Mouse (Mus musculus) intestine, embryonic 16.5 days (tissue): ENCODE measurements around the gene Lrrc8b. TPM values are rescaled to one million over a fixed set of nuclear protein-coding genes. Genes with fewer than 3 reads are reported as not detected.

Source experiments
- ATAC-seq: fragments of 200-750 bp; cut with Nextera tagmentation; 2 replicates; pipeline ENCODE4 v1.8.0; 2017; ENCODE audit warnings: moderate TSS enrichment, moderate library complexity
- H3K27ac ChIP-seq: fragments of 300-500 bp; sonication (generic); 2 replicates; pipeline ENCODE4 v1.5.1; 2014; ENCODE audit warnings: mild to moderate bottlenecking, low read length
- H3K27me3 ChIP-seq: fragments of 300-500 bp; sonication (generic); replicated peaks from 2 replicates; pipeline ENCODE4 v1.6.1; 2014; ENCODE audit warnings: low read length, control low read depth, mixed read lengths; ENCODE audit not compliant: control insufficient read depth, insufficient read depth
- H3K36me3 ChIP-seq: fragments of 300-500 bp; sonication (generic); 2 replicates; pipeline ENCODE4 v1.6.1; 2014; ENCODE audit warnings: low read length, control low read depth; ENCODE audit not compliant: control insufficient read depth, insufficient read depth
- H3K4me1 ChIP-seq: fragments of 300-500 bp; sonication (generic); 2 replicates; pipeline ENCODE4 v1.6.1; 2014; ENCODE audit warnings: low read length, control low read depth, mixed read lengths; ENCODE audit not compliant: control insufficient read depth, insufficient read depth
- H3K4me2 ChIP-seq: fragments of 300-500 bp; sonication (generic); 2 replicates; pipeline ENCODE4 v1.6.1; 2014; ENCODE audit warnings: low read depth, low read length, control low read depth
- H3K4me3 ChIP-seq: fragments of 300-500 bp; sonication (generic); 2 replicates; pipeline ENCODE4 v1.5.1; 2014; ENCODE audit warnings: mild to moderate bottlenecking, low read length
- H3K9ac ChIP-seq: fragments of 300-500 bp; sonication (generic); 2 replicates; pipeline ENCODE4 v1.6.1; 2014; ENCODE audit warnings: low read depth, low read length
- H3K9me3 ChIP-seq: fragments of 300-500 bp; sonication (generic); 2 replicates; pipeline ENCODE4 v1.6.1; 2016; ENCODE audit warnings: low read length, control low read depth; ENCODE audit not compliant: control insufficient read depth
- WGBS: fragments of 180-500 bp; shearing (Covaris S2); extraction: QIAGEN DNeasy Blood & Tissue Kit; methylation state at CpG from one replicate; pipeline ENCODE4 v1.1.7; 2014; 5-methylcytosine and 5-hydroxymethylcytosine counted together
- polyA plus RNA-seq: library from polyadenylated mRNA; unstranded; fragments of >200 nt; fragmentation: Nextera tagmentation; extraction: Ambion mirVana; gene quantifications from 2 replicates; pipeline ENCODE4 v1.2.1, GENCODE M21; 2015

The Lrrc8b gene
- polyA plus RNA-seq, 1 experiment from 2014 or later = 3.1 TPM

DNA sequence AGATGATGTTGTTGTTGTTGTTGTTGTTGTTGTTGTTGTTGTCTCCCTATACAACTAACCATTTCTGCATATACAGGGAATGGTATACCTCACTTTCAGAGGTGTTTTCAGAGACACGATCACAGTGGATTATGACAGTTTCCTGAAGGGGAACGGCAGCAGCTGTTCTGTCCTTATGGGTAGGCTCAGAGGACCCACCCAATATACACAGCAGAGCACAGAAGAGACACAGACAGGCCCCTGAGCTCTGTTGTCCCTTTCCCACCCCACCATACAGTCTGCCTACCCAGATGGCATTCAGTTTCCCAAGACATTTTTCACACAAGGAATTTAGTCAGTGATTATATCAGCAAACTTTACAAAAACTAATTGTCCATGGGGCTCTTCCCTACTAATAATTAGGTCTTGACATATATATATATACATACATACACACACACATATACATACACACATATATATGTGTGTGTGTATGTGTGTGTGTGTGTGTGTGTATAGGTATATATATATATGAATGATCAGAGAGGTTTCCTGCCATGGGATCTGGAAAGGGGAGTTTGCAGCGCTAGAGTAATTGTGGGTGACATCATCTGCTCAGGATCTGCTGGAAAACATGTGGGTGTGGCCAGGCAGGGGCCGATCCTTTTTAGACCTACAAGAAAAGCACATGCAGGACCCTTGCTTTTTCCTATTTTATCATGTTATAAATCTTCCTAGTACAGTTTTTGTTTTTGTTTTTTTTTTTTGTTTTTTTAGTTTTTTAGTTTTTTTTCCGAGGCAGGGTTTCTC is 26.8 kb downstream of the Lrrc8b start:
- Histone ChIP-seq H3K9ac (no peak overlapping the region), H3K4me3 (no peak overlapping the region), H3K9me3 (no peaks in the 10 kb centered on the region), H3K4me1 (peaks cover 12% of the 10 kb centered on the region), H3K27ac (no peak overlapping the region), H3K27me3 (no peaks in the 10 kb centered on the region), H3K4me2 (no peak overlapping the region), H3K36me3 (no peaks in the 10 kb centered on the region)
- ATAC-seq = no peak
- 73% methylated on average over 5 of the region's 5 CpGs for WGBS

DNA sequence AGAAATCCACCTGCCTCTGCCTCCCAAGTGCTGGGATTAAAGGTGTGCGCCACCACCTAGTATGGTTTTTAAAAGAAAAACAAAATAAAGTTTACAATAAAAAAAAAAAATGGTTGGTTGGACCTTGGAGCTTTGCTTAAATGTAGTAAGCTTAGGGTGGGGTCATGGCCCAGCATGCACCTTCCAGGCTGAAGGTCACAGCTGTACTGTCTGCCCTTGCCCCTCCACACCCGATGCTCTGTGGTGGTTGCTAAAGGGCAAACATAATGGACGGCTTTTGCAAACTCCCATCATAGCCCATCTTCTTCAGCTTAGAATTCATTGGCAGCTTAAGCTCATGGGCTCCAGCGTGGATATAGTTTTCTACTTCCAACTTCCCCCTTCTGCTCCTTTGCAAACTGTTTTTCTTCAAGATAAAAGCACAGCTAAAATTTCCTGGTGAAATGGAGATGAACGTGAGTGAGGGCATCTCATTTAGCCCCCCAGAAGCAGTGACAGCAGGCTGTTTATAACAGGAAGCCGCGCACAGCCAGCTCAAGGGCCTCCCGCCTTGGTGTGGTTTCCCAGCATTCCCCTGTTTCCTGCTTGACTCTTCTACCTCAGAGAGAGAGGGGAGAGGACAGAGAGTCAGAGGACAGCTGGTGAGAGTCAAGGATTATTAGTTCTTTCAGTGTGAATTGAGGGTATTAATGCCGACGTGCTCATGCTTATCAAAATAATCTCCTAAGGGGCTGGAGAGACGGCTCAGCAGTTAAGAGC is 27.7 kb downstream of the Lrrc8b start:
- Histone ChIP-seq H3K4me3 (no peak overlapping the region), H3K9ac (no peak overlapping the region), H3K9me3 (no peaks in the 10 kb centered on the region), H3K27ac (no peak overlapping the region; the same call in 1 of the 2 replicates), H3K27me3 (no peaks in the 10 kb centered on the region), H3K4me1 (peaks cover 9% of the 10 kb centered on the region), H3K36me3 (no peaks in the 10 kb centered on the region), H3K4me2 (no peak overlapping the region)
- no peak for ATAC-seq
- WGBS = 51% methylated on average over 11 of the region's 11 CpGs

DNA sequence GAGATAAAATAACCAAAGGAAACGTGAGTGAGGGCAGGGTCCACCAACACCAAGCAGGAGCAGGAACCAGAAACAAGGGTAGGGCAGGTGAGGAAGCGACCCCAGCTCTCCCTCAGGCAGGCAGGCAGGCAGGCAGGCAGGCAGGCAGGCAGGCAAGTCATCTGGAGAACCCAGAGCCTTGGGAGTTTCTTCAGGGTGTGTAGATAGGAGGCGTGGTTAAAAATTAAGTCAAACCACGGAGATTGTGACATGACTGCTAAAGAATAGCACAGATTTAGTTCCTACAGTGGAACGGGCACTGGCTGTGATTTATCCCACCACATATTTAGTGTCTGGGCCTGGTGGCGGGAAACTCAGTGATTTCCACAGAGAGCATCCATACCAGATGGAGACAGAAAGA is 30.1 kb downstream of the Lrrc8b start:
- H3K4me2 ChIP-seq = no peak overlapping the region
- H3K9ac ChIP-seq = no peak overlapping the region
- H3K27me3 ChIP-seq = no peaks in the 10 kb centered on the region
- H3K9me3 ChIP-seq = no peaks in the 10 kb centered on the region
- 60% methylated on average over 6 of the region's 6 CpGs for WGBS
- no peak overlapping the region for H3K4me3 ChIP-seq
- ATAC-seq = no peak
- no peak overlapping the region for H3K27ac ChIP-seq
- H3K4me1 ChIP-seq = peaks cover 4% of the 10 kb centered on the region
- no peaks in the 10 kb centered on the region for H3K36me3 ChIP-seq

DNA sequence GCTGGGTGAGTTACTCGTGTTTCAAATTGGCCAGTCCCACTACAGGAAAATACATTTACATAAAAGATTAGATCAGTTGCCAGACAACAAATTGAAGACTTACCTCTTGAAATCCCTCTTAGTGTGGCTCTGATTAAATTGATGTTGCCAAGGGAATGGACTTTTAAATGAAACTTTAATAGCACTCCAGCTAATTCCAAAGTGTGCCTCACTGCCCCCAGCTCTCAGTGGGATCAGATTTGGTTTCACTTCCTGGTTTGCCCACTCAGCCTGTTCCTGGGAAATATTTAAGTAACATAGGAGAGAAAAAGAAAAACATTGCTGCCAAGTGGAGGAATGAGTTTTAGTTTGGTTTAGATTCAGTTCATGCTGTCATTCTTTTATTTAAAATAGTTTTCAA is 38.5 kb downstream of the Lrrc8b start:
- Histone ChIP-seq H3K4me1 (no peaks in the 10 kb centered on the region), H3K4me3 (no peak overlapping the region), H3K9ac (no peak overlapping the region), H3K9me3 (no peaks in the 10 kb centered on the region), H3K4me2 (no peak overlapping the region), H3K27me3 (no peaks in the 10 kb centered on the region), H3K27ac (no peak overlapping the region), H3K36me3 (no peaks in the 10 kb centered on the region)
- no peak for ATAC-seq
- 41% methylated on average over 1 of the region's 1 CpGs for WGBS

DNA sequence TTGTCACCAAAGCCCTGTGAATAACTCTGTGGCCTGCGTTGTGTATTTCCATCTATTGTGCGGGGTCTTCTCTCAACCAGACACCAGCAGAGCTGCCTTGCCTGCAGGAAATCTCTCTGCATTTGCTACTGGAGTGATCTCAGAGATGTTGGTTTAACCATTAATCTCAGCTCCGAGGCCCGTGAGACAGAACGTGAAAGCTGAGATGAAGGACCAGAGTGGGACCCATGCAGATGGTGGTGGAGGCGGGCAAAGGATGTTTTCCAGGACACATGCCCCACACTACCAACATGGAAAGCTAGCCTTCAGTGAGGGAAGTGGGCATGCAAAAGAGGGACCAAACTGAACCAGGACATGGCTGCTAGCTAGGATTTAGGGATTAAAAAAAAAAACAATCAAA is 43.5 kb downstream of the Lrrc8b start:
- H3K27ac ChIP-seq = no peak overlapping the region
- no peaks in the 10 kb centered on the region for H3K36me3 ChIP-seq
- ATAC-seq = 0 out of 2 replicates have a peak, but pooled peaks have one; percentile 23
- H3K4me1 ChIP-seq = no peaks in the 10 kb centered on the region
- no peak overlapping the region for H3K4me3 ChIP-seq
- no peak overlapping the region for H3K4me2 ChIP-seq
- 41% methylated on average over 6 of the region's 6 CpGs for WGBS
- no peaks in the 10 kb centered on the region for H3K27me3 ChIP-seq
- H3K9ac ChIP-seq = no peak overlapping the region
- H3K9me3 ChIP-seq = no peaks in the 10 kb centered on the region

DNA sequence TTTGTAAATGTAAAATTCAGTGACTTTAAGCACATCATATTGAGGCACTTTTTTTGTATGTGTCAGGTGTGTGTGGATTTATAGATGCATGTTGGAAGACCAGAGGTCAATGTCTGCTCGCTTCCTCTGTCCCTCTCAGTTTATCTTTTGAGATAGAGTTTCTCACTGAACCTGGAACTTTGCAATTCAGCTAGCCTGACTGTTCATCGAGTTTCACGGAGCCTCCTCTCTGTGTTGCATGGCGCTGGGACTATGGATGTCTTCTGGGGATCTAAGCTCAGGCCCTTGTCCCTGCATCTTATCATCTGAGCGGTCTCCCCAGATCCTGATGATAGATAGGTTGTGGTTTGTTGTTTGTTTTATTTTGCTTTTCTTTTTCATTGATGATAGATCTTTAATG is 45.0 kb downstream of the Lrrc8b start:
- 63% methylated on average over 5 of the region's 5 CpGs for WGBS
- no peaks in the 10 kb centered on the region for H3K4me1 ChIP-seq

DNA sequence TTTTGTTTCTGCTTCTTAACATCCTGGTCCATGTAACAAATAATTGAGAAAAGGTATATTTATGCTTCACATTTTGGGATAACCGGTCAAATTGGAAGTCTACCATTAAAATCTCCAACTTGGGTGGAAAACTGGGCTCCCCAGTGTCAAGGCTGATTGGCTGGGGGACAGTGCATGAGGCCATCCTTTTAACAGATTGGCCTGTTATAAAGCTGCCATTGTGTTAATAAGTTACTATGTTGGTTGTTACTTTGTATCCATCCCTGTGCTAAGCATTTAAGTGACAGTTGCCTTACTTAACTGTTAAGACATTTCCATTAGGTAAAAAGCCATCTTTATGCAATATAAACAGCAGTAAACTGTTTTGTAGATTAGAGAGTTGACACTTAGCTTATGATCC is 45.5 kb downstream of the Lrrc8b start:
- Histone ChIP-seq H3K9me3 (no peaks in the 10 kb centered on the region), H3K4me1 (no peaks in the 10 kb centered on the region), H3K4me2 (no peak overlapping the region), H3K27ac (no peak overlapping the region), H3K9ac (no peak overlapping the region), H3K27me3 (no peaks in the 10 kb centered on the region), H3K4me3 (no peak overlapping the region), H3K36me3 (no peaks in the 10 kb centered on the region)
- 0 out of 2 replicates have a peak, but pooled peaks have one; percentile 55 for ATAC-seq
- WGBS = 84% methylated on average over 1 of the region's 1 CpGs

More for the DNA sequence above, 45.0 kb downstream of the Lrrc8b start:
- H3K9ac ChIP-seq = no peak overlapping the region
- no peak overlapping the region for H3K4me3 ChIP-seq
- no peaks in the 10 kb centered on the region for H3K9me3 ChIP-seq
- ATAC-seq = peak; percentile 58
- no peaks in the 10 kb centered on the region for H3K27me3 ChIP-seq
- no peak overlapping the region for H3K4me2 ChIP-seq
- H3K27ac ChIP-seq = no peak overlapping the region
- no peaks in the 10 kb centered on the region for H3K36me3 ChIP-seq

DNA sequence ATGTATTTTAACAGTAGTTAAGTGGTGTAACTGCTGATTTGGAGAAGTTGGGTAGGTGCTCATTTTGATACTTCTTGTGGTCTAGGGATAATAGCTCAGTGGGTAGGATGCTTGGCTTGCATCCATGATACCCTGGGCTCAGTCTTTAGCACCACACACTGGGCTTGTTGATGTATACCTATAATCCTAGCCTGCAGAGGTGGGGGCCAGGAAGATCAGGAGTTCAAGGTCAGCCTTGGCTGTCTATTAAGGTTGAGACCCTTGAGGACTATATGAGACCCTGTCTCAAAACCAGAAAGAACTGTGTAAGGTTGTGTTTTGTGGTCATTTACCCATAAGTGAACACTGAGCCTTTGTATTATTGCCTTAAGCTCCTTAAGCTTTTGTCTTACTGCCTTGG is 49.1 kb downstream of the Lrrc8b start:
- Histone ChIP-seq H3K9ac (no peak overlapping the region), H3K36me3 (no peaks in the 10 kb centered on the region), H3K4me1 (no peaks in the 10 kb centered on the region), H3K27ac (no peak overlapping the region), H3K9me3 (no peaks in the 10 kb centered on the region), H3K27me3 (no peaks in the 10 kb centered on the region), H3K4me3 (no peak overlapping the region), H3K4me2 (no peak overlapping the region)
- ATAC-seq = no peak

DNA sequence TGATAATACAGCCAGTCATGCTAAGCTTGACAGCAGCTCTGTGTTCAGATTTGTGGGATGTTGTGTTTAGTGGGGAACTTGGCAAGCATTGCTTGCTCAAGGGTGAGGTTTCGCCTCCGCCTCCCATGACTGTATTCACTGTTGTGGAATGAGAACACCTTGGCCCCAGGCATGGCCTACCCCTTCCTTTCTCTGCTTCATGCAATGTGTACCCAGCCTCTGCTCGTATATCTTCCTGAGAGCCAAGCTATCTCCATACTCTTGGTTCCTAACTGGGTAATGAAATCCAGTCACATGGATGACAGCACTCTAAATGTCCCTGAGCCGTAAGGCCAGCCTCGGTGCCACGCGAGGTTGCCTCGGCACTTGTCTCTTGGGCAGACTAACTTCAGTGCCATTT is 50.0 kb downstream of the Lrrc8b start:
- no peaks in the 10 kb centered on the region for H3K27me3 ChIP-seq
- H3K36me3 ChIP-seq = no peaks in the 10 kb centered on the region
- H3K4me3 ChIP-seq = no peak overlapping the region
- H3K27ac ChIP-seq = no peak overlapping the region
- no peak for ATAC-seq
- no peaks in the 10 kb centered on the region for H3K4me1 ChIP-seq
- no peak overlapping the region for H3K4me2 ChIP-seq
- H3K9ac ChIP-seq = no peak overlapping the region
- whole genome bisulfite sequencing = 88% methylated on average over 8 of the region's 8 CpGs
- no peaks in the 10 kb centered on the region for H3K9me3 ChIP-seq
